Mouse (Mus musculus) retina, adult 2 months (tissue): Measurements from ENCODE around the gene 1700016K19Rik.
A peak's percentile ranks its signal among the peaks of the same experiment; 100 is the strongest.
"Not testable (repeated sequence)": the region's sequence is repeated elsewhere in the genome, so short reads cannot be mapped to it uniquely, and the experiment has no call there.

Experiments used
- DNase-seq: peaks from one replicate; pipeline ENCODE4 v3.0.0-alpha.2; 2012; ENCODE audit warnings: low read depth, low spot score

The 1700016K19Rik gene

GRCm38 (mm10) chr11:75984581-75984980 lies 15.1 kb upstream of the 1700016K19Rik start:
- DNase-seq: no peak

DNA sequence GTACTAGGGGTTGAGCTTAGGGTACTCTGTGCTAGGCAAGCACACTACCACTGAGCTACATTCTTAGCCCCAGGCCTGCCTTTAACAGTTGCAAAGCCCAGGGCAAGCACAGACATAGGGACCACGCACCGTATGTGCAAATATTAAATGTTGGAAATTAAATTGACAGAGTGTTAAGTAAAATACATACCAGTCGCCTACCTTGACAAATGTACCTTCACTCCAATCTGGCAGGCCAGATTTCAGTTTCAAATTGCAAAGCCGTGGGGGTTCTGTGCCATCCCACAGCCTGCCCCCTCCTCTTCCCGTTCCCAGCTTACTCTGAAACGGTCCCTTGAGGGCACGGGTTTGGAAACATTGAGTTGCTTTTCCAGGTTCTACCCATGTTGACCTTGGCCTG lies 13.8 kb upstream of the 1700016K19Rik start:
- no peak for DNase-seq

GRCm38 (mm10) chr11:75990965-75991835 lies 8.5 kb upstream of the 1700016K19Rik start:
- DNase-seq: no peak

GRCm38 (mm10) chr11:75991911-75992310 lies 7.8 kb upstream of the 1700016K19Rik start:
- no peak for DNase-seq

GRCm38 (mm10) chr11:75992481-75992880 lies 7.2 kb upstream of the 1700016K19Rik start:
- DNase-seq: no peak

DNA sequence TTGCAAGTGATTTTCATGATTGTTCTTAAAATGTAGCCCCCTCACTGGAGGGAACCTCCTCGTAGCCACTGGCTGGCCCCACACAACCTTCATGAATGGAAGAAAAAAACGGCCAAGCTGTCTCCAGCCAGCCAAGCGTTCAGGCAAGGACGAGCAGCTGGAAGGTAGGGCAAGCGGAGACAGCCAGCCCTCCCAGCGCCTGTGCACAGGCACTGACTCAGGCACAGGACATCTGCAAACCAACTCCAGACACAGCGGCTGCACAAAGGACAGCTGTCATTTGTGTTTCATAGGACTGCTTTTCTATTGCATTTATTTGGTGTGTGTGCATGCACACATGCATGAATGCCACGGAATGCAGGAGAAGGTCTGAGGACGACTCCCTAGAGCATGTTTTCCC lies 5.4 kb upstream of the 1700016K19Rik start:
- no peak for DNase-seq

GRCm38 (mm10) chr11:76000701-76001100 lies 989 bp downstream of the 1700016K19Rik start:
- DNase-seq: no peak

DNA sequence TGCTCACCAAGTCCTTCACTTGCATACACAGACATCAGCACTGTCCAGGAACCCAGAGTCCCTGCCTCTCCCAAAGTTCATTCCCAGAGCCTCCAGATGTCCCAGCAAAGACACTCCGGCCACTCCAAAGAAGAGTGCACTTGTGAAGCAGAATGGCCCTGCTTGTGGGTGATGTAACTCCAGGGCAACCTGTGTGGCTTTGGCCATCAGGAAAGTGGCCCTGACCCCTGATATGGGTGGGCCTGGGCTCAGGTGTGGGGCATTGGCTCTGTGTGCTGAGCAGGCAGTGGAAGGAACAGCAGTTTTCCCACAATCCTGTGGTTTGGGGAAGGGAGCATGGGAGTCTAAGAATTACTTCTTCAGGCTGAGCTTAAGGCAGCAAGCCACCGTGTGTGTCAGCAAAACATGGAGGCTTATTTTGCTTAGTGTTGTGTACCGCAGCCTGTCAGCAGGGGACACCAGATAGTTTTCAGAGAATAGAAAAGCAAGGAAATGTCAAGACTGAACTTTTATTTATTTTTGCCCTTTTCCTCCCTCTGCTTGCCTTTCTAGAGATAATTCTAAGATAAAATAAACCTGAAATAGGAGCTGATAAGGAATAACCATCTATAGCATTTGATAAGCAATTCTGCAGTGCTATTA lies 1.6 kb downstream of the 1700016K19Rik start:
- DNase-seq: no peak

GRCm38 (mm10) chr11:76004276-76004675 lies 4.6 kb downstream of the 1700016K19Rik start:
- DNase-seq: not testable (repeated sequence)

GRCm38 (mm10) chr11:76008162-76008561 lies 8.4 kb downstream of the 1700016K19Rik start:
- no peak for DNase-seq

DNA sequence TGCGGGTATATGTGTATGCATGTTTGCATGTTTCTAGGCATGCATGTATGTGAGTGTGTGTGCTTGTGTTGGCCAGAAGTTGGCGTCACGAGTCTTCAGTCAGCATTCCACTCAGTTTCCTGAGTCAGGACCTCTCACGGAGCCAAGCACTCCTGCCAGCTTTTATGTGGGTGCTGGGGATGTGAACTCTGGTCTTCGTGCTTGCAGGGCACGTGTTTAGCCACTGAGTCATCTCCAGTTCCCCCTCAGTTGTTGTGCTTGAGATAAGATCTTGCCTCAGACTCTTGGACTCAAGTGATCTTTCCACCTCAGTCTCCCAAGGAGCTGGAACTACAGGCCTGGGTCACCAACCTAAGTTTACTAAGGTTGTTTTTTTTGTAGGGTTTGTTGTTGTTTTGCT lies 9.4 kb downstream of the 1700016K19Rik start:
- DNase-seq: no peak

GRCm38 (mm10) chr11:76010838-76011624 lies 11.3 kb downstream of the 1700016K19Rik start:
- DNase-seq: no peak

- no peak for DNase-seq
These were observed 15.5 kb downstream of the 1700016K19Rik start for GRCm38 (mm10) chr11:76015251-76015650.

DNA sequence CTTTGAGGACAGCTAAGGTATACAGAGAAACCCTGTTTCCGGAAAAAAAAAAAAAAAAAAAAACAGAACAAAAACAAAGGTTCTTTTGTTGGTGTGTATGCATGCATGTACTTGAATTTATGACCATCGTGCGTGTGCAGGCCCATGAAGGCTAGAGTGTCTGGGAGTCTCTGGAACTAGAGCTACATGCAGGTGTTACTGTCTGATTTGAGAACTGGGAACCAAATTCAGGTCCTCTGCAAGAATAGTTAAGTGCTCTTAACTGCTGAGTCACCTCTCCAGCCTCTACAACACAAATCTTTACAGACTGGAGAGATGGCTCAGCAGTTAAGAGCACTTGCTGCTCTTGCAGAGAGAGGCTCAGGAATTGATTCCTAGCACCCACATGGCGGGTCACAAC lies 16.1 kb downstream of the 1700016K19Rik start:
- DNase-seq: no peak

DNA sequence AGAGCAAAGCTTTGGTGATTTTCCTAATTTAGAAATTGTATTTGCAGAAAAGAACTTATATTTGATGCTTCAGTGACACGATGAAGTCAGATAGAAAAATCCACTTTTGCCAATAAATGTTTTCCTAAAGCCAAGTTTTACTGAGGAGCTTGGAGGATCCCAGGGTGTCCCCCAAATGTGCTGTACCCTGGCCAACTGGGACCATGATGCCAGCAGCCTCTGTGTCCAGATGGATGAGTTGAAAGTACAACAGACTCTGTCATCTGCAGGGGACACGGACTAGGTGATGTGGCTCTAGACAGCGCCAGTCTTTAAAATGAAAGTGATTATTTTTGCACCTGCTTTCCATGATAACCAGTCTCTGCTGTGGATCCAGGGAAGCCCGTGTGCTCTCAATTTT lies 20.2 kb downstream of the 1700016K19Rik start:
- DNase-seq: no peak

DNA sequence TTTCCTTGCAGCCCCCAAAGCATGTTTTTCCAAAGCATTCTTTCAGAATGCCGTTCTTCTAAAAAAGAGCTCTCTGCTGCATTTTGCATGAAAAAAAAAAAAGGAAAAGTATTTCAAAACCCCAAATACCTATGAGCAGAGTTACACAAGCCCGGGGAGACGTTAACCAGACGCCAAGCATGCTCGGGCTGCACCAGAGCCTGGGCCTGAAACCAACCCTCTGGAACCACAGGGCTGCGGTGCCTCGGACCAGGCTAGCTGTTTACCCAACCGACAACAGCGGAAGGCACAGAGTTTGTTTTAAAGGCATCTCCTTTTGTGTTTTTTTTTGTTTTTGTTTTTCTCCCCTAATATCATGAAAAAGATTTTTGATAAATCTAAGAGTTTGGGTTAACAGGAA lies 21.2 kb downstream of the 1700016K19Rik start:
- DNase-seq: no peak

GRCm38 (mm10) chr11:76025080-76025583 lies 25.4 kb downstream of the 1700016K19Rik start:
- DNase-seq: no peak

GRCm38 (mm10) chr11:76026527-76027138 lies 26.9 kb downstream of the 1700016K19Rik start:
- no peak for DNase-seq

- peak; percentile 54 for DNase-seq
These were observed 27.7 kb downstream of the 1700016K19Rik start, which contains the start of gene Rflnb for GRCm38 (mm10) chr11:76027139-76028071. Gene Rflnb (minus strand): TSS chr11:76027782.

GRCm38 (mm10) chr11:76028072-76028465 lies 28.4 kb downstream of the 1700016K19Rik start:
- DNase-seq: no peak
